Mouse (Mus musculus) embryonic facial prominence, embryonic 14.5 days (tissue): Measurements from ENCODE around the gene Tpsg1. TPM values are rescaled to one million over a fixed set of nuclear protein-coding genes. Genes with fewer than 3 reads are reported as not detected.

Experiments
- ATAC-seq: fragments of 200-750 bp; cut with Nextera tagmentation; 2 replicates; pipeline ENCODE4 v1.8.0; 2017; ENCODE audit warnings: low read depth, moderate number of reproducible peaks, moderate TSS enrichment
- DNase-seq: peaks from one replicate; pipeline ENCODE4 v3.0.0-alpha.2; 2015; ENCODE audit warnings: low spot score
- H3K27ac ChIP-seq: fragments of 300-500 bp; sonication (generic); replicated peaks from 2 replicates; pipeline ENCODE4 v1.5.1; 2014; ENCODE audit warnings: low read depth, mild to moderate bottlenecking, low read length, moderate library complexity
- H3K27me3 ChIP-seq: fragments of 300-500 bp; sonication (generic); replicated peaks from 2 replicates; pipeline ENCODE4 v1.6.1; 2014; ENCODE audit warnings: low read length; ENCODE audit not compliant: control insufficient read depth, insufficient read depth
- H3K36me3 ChIP-seq: fragments of 300-500 bp; sonication (generic); 2 replicates; pipeline ENCODE4 v1.6.1; 2014; ENCODE audit warnings: low read length, mixed read lengths; ENCODE audit not compliant: control insufficient read depth, insufficient read depth
- H3K4me1 ChIP-seq: fragments of 300-500 bp; sonication (generic); 2 replicates; pipeline ENCODE4 v1.6.1; 2014; ENCODE audit warnings: antibody characterized with exemption, low read length; ENCODE audit not compliant: control insufficient read depth, insufficient read depth
- H3K4me2 ChIP-seq: fragments of 300-500 bp; sonication (generic); 2 replicates; pipeline ENCODE4 v1.6.1; 2014; ENCODE audit warnings: low read depth, mild to moderate bottlenecking, low read length, moderate library complexity, mixed read lengths
- H3K4me3 ChIP-seq: fragments of 300-500 bp; sonication (generic); 2 replicates; pipeline ENCODE4 v1.5.1; 2014; ENCODE audit warnings: low read depth, mild to moderate bottlenecking, low read length
- H3K9ac ChIP-seq: fragments of 300-500 bp; sonication (generic); 2 replicates; pipeline ENCODE4 v1.6.1; 2014; ENCODE audit warnings: low read depth, mild to moderate bottlenecking, low read length, moderate library complexity, mixed read lengths
- H3K9me3 ChIP-seq: fragments of 300-500 bp; sonication (generic); 2 replicates; pipeline ENCODE4 v1.6.1; 2016; ENCODE audit warnings: low read length; ENCODE audit not compliant: control insufficient read depth
- WGBS: fragments of 180-500 bp; shearing (Covaris S2); extraction: QIAGEN DNeasy Blood & Tissue Kit; methylation state at CpG from one replicate; pipeline ENCODE4 v1.1.7; 2014; 5-methylcytosine and 5-hydroxymethylcytosine counted together
- polyA plus RNA-seq: library from polyadenylated mRNA; unstranded; fragments of >200 nt; fragmentation: Nextera tagmentation; extraction: Ambion mirVana; gene quantifications from 2 replicates; pipeline ENCODE4 v1.2.1, GENCODE M21; 2014

Gene Tpsg1
- polyA plus RNA-seq, 1 experiment from 2014 or later, result 9.5 TPM

- Histone ChIP-seq H3K4me1 (peaks cover 23% of the 10 kb centered on the region), H3K36me3 (no peaks in the 10 kb centered on the region), H3K27ac (peak overlapping the region; percentile 13; the same call in 1 of the 2 replicates), H3K27me3 (no peaks in the 10 kb centered on the region), H3K9me3 (no peaks in the 10 kb centered on the region), H3K4me3 (no peak overlapping the region), H3K4me2 (no peak overlapping the region), H3K9ac (no peak overlapping the region)
- DNase-seq (no peak), ATAC-seq (no peak)
- 83% methylated on average over 3 of the region's 3 CpGs for WGBS
Observed at GRCm38 (mm10) chr17:25420998-25421397, 51.9 kb downstream of the Tpsg1 start.

Other genes starting within 250 kb of the Tpsg1 start
- 1.8 and 2.9 TPM in 2 replicates for gene Ptx4, start 248.5 kb upstream of the Tpsg1 start, polyA plus RNA-seq
- 21.4 and 22.6 TPM in 2 replicates for gene Clcn7, start 235.9 kb upstream of the Tpsg1 start, polyA plus RNA-seq
- not detected in 2 replicates for gene Ccdc154, start 206.8 kb upstream of the Tpsg1 start, polyA plus RNA-seq
- 0.25 TPM in 1 of 2 replicates, not detected in the other for gene Gm38655, start 193.8 kb upstream of the Tpsg1 start, polyA plus RNA-seq
- gene BC003965, start 184.7 kb upstream of the Tpsg1 start, polyA plus RNA-seq, result 28.1 and 29.2 TPM in 2 replicates
- gene Unkl, start 180.9 kb upstream of the Tpsg1 start, polyA plus RNA-seq, result 5.6 and 5.8 TPM in 2 replicates
- gene Gnptg, start 129.1 kb upstream of the Tpsg1 start, polyA plus RNA-seq, result 32.4 and 34.9 TPM in 2 replicates
- 39.1 and 48.7 TPM in 2 replicates for gene Tsr3, start 129.1 kb upstream of the Tpsg1 start, polyA plus RNA-seq
- 0.42 and 1.1 TPM in 2 replicates for gene Baiap3, start 112.9 kb upstream of the Tpsg1 start, polyA plus RNA-seq
- gene Ube2i, start 94.7 kb upstream of the Tpsg1 start, polyA plus RNA-seq, result 482 and 517 TPM in 2 replicates
- 3.1 and 4.4 TPM in 2 replicates for gene Prss34, start 70.9 kb upstream of the Tpsg1 start, polyA plus RNA-seq
- gene Prss28, start 60.6 kb upstream of the Tpsg1 start, polyA plus RNA-seq, result not detected in 2 replicates
- gene Prss29, start 50.6 kb upstream of the Tpsg1 start, polyA plus RNA-seq, result not detected in 2 replicates
- 0.94 and 1.0 TPM in 2 replicates for gene Tpsab1, start 23.7 kb upstream of the Tpsg1 start, polyA plus RNA-seq
- gene Tpsb2, start 3.0 kb upstream of the Tpsg1 start, polyA plus RNA-seq, result 47.8 and 101 TPM in 2 replicates
- 4.9 and 5.2 TPM in 2 replicates for gene Cacna1h, start 64.5 kb downstream of the Tpsg1 start, polyA plus RNA-seq
- 0.22 and 3.0 TPM in 2 replicates for gene Tekt4, start 85.3 kb downstream of the Tpsg1 start, polyA plus RNA-seq
- gene Sstr5, start 128.0 kb downstream of the Tpsg1 start, polyA plus RNA-seq, result not detected in 2 replicates
- gene Sox8, start 201.4 kb downstream of the Tpsg1 start, polyA plus RNA-seq, result 15.8 and 18.0 TPM in 2 replicates
- gene Lmf1, start 209.8 kb downstream of the Tpsg1 start, polyA plus RNA-seq, result 27.3 and 30.1 TPM in 2 replicates